Mouse (Mus musculus) forebrain, embryonic 13.5 days (tissue): ENCODE measurements around the gene Atxn1. TPM values are rescaled to one million over a fixed set of nuclear protein-coding genes. Genes with fewer than 3 reads are reported as not detected.

ENCODE experiments used
- ATAC-seq: fragments of 200-750 bp; cut with Nextera tagmentation; 2 replicates; pipeline ENCODE4 v1.8.0; 2017
- H3K27ac ChIP-seq: fragments of 300-500 bp; sonication (generic); 2 replicates; pipeline ENCODE4 v1.5.1; 2015; ENCODE audit warnings: inconsistent platforms, mild to moderate bottlenecking, moderate library complexity
- H3K27me3 ChIP-seq: fragments of 300-500 bp; sonication (generic); 2 replicates; pipeline ENCODE4 v1.6.1; 2015; ENCODE audit warnings: mild to moderate bottlenecking, inconsistent platforms
- H3K36me3 ChIP-seq: fragments of 300-500 bp; sonication (generic); 2 replicates; pipeline ENCODE4 v1.6.1; 2015; ENCODE audit warnings: mild to moderate bottlenecking, inconsistent platforms; ENCODE audit not compliant: poor library complexity, severe bottlenecking
- H3K4me1 ChIP-seq: fragments of 300-500 bp; sonication (generic); 2 replicates; pipeline ENCODE4 v1.6.1; 2015; ENCODE audit warnings: inconsistent platforms
- H3K4me2 ChIP-seq: fragments of 300-500 bp; sonication (generic); 2 replicates; pipeline ENCODE4 v1.6.1; 2015; ENCODE audit warnings: inconsistent platforms, mild to moderate bottlenecking, moderate library complexity
- H3K4me3 ChIP-seq: fragments of 300-500 bp; sonication (generic); 2 replicates; pipeline ENCODE4 v1.5.1; 2015; ENCODE audit warnings: mild to moderate bottlenecking, inconsistent platforms
- H3K9ac ChIP-seq: fragments of 300-500 bp; sonication (generic); 2 replicates; pipeline ENCODE4 v1.6.1; 2015; ENCODE audit warnings: mild to moderate bottlenecking, inconsistent platforms
- H3K9me3 ChIP-seq: fragments of 300-500 bp; sonication (generic); replicated peaks from 2 replicates; pipeline ENCODE4 v1.6.1; 2016; ENCODE audit warnings: inconsistent platforms
- WGBS: fragments of 180-500 bp; shearing (Covaris S2); methylation state at CpG from one replicate; pipeline ENCODE4 v1.1.7; 2015; 5-methylcytosine and 5-hydroxymethylcytosine counted together
- polyA plus RNA-seq: library from polyadenylated mRNA; unstranded; fragments of >200 nt; fragmentation: Nextera tagmentation; extraction: Ambion mirVana; gene quantifications from 2 replicates; pipeline ENCODE4 v1.2.1, GENCODE M21; 2015

Atxn1 gene
- polyA plus RNA-seq, 1 experiment from 2014 or later: 7.7 TPM

DNA sequence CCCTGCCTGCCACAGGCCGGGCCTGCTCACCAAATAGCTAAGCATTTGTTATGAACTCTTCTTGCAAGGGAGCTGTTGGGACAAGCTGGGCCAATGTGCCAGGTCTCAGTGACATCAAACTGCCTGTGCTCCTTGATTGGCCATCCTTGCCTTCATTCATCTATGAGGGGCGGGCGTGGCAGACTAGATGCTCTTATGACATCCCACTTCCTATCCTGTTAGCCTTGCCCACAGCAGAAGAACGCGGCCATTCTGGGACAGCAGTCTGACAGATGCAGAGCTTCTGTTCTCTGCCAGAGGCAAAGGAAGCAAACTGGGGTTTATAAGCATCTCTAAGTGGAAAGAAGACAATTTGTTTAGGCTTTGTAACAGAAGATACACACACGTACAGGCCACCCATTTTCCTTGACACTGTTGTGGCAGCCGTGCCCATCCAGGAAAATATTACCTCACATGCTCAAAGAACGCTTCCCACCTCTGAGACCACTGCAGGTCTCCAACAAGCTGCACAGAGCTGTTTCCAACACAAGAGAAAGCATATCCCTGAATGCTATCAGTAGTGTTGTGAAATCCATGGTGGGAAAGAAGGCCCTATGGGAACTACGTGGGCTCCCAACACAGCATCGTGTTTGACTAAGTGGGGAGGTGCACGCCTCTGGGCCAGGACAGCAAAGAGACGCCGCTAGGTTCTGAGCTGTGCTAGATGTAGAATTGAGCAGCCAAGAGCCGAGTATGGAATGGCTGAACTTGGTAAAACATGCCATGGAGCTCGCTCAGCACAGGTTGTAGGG lies 162.0 kb downstream of the Atxn1 start:
- Histone ChIP-seq H3K27ac (no peak overlapping the region), H3K4me1 (peaks cover 41% of the 10 kb centered on the region), H3K4me2 (no peak overlapping the region), H3K27me3 (no peaks in the 10 kb centered on the region), H3K9me3 (no peaks in the 10 kb centered on the region), H3K9ac (no peak overlapping the region), H3K4me3 (no peak overlapping the region), H3K36me3 (no peaks in the 10 kb centered on the region)
- ATAC-seq: no peak
- WGBS: 92% methylated on average over 15 of the region's 15 CpGs

DNA sequence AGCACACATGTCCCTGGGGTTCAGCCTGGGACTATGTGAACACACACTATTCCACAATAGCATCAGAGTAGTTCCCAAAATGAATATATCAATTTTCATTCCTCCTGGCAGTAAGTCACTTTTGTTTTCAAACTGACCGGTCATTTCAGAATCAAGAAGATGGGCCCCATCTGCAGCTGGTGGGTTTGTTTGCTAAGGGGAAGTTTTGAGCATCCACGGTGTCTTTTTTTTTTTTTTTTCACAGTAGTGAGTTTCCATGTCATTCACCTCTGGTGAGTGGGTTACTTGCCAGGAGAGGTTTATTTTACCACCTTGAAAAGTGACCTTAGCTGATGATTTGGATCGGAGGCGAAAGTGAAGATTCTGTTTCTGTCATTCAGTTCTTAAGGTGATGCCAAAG lies 166.6 kb downstream of the Atxn1 start:
- no peak overlapping the region for H3K9ac ChIP-seq
- H3K4me3 ChIP-seq: no peak overlapping the region
- no peaks in the 10 kb centered on the region for H3K9me3 ChIP-seq
- 94% methylated on average over 4 of the region's 4 CpGs for WGBS
- peaks cover 6% of the 10 kb centered on the region for H3K4me1 ChIP-seq
- peaks cover 9% of the 10 kb centered on the region; the same call in 1 of the 2 replicates for H3K36me3 ChIP-seq
- no peaks in the 10 kb centered on the region for H3K27me3 ChIP-seq
- no peak overlapping the region for H3K27ac ChIP-seq
- no peak for ATAC-seq
- no peak overlapping the region for H3K4me2 ChIP-seq

DNA sequence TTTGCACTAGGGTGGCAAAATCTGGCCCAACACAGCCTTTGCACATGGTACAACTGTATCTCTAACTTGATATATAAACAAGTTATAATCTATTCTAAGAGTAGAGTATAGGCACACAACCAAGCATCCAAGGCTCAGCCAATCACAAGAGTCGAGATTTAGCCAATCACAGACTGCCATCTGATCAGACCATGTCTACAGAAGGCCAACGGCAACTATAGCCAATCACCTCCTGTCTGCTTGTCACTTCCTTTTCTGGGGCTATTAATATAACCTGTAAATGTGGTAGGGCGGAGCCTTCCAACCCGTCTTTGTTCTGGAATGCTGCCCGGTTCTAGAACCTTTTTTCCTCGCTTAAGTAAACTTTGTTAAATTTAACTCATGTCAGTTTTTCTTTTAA lies 167.1 kb downstream of the Atxn1 start:
- Histone ChIP-seq H3K4me1 (peaks cover 3% of the 10 kb centered on the region), H3K9ac (no peak overlapping the region), H3K4me3 (no peak overlapping the region), H3K27ac (no peak overlapping the region), H3K36me3 (peaks cover 9% of the 10 kb centered on the region; the same call in 1 of the 2 replicates), H3K4me2 (no peak overlapping the region), H3K9me3 (no peaks in the 10 kb centered on the region), H3K27me3 (no peaks in the 10 kb centered on the region)
- ATAC-seq: no peak
- 92% methylated on average over 6 of the region's 6 CpGs for WGBS

DNA sequence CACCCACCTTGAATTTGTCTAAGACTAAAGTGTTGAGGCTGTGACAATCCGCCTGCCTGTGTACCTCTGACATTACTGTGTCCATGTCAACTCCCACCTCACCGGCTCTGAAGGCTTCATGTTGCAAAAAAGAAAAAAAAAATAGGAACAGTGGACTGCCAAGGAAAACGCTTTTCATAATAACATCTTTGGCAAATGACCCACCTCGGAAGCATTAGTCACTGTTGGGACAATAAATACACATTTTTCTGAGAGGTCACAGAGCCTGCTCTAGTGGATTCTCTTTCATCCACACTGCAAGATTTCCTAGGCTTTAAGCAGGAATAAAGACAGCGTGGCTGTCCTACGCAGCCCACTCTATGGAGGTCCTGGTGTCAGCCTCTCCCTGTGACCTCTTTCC lies 168.5 kb downstream of the Atxn1 start:
- Histone ChIP-seq H3K4me2 (no peak overlapping the region), H3K9me3 (no peaks in the 10 kb centered on the region), H3K4me3 (no peak overlapping the region), H3K36me3 (peaks cover 9% of the 10 kb centered on the region; the same call in 1 of the 2 replicates), H3K4me1 (no peaks in the 10 kb centered on the region), H3K9ac (no peak overlapping the region), H3K27ac (no peak overlapping the region; the same call in 1 of the 2 replicates), H3K27me3 (no peaks in the 10 kb centered on the region)
- no peak for ATAC-seq
- 90% methylated on average over 6 of the region's 6 CpGs for whole genome bisulfite sequencing

DNA sequence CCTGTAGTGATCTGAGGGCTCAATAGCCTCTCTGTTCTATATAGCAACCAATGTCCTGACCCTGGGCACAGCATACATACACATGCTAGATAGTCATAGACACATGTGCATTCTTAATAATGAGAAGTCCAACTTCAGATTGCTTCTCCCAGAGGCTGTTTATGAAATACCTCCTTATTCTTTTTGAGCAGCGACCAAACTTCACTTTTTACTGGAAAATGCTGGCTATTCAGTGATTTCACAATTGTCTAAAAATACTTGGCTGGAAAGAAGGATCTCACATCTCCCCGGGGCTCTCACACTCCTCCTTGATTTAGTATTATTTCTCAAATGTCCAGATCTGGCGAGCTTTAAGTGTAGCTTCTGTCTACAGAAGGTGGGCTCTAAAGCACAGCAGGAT lies 171.0 kb downstream of the Atxn1 start:
- no peak for ATAC-seq
- H3K9me3 ChIP-seq: no peaks in the 10 kb centered on the region
- WGBS: 80% methylated on average over 3 of the region's 3 CpGs

DNA sequence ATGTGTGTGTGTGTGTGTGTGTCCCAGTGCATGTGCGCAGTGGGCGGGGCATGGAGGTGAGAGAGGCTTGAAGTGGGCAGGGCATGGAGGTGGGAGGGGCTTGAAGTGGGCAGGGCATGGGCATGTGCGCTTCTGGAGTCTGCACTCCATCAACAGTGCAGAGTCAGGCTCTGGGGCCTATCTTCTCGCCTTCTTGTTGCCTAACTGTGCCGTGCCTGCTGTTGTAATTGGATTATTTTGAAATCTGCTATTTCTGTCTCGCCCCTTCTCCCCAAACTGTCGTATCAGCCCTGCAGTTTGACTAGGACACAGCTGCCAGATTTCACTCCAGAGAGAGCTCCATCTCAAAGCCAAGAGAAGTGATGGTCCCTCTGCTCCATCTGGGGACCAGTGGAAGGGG lies 178.4 kb downstream of the Atxn1 start:
- H3K4me3 ChIP-seq: no peak overlapping the region
- no peak overlapping the region for H3K27ac ChIP-seq
- ATAC-seq: no peak
- H3K9ac ChIP-seq: no peak overlapping the region
- H3K9me3 ChIP-seq: peaks cover 7% of the 10 kb centered on the region; the same call in 1 of the 2 replicates
- 92% methylated on average over 7 of the region's 7 CpGs for WGBS
- H3K4me2 ChIP-seq: no peak overlapping the region
- H3K4me1 ChIP-seq: peaks cover 8% of the 10 kb centered on the region
- no peaks in the 10 kb centered on the region for H3K36me3 ChIP-seq
- H3K27me3 ChIP-seq: no peaks in the 10 kb centered on the region

More for the DNA sequence above, 171.0 kb downstream of the Atxn1 start:
- Histone ChIP-seq H3K9ac (no peak overlapping the region), H3K36me3 (peaks cover 9% of the 10 kb centered on the region; the same call in 1 of the 2 replicates), H3K27ac (no peak overlapping the region), H3K4me2 (no peak overlapping the region), H3K4me1 (no peaks in the 10 kb centered on the region), H3K4me3 (no peak overlapping the region), H3K27me3 (no peaks in the 10 kb centered on the region)

DNA sequence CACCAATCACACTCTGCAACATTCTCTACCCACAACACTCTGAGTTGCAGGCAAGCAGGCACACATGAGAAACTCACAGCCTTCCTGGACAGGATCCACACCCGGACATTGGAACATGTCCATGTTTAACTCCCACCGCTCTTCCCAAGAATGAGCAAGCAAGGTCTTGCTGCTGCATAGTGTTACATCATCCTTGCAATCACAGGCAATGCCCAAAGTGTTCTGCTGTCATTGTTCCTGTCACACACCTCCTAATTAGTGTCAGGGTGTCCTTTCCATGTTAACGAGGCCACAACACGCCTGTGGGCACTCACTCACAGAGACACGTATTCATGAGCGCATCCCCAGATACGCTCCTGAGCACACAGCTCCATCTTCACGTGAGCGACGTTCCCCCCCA lies 181.1 kb downstream of the Atxn1 start:
- Histone ChIP-seq H3K9ac (no peak overlapping the region), H3K27me3 (no peaks in the 10 kb centered on the region), H3K27ac (no peak overlapping the region), H3K4me3 (no peak overlapping the region), H3K4me2 (no peak overlapping the region), H3K9me3 (peaks cover 7% of the 10 kb centered on the region; the same call in 1 of the 2 replicates), H3K36me3 (no peaks in the 10 kb centered on the region), H3K4me1 (peaks cover 8% of the 10 kb centered on the region)
- ATAC-seq: no peak
- 52% methylated on average over 10 of the region's 10 CpGs for WGBS

DNA sequence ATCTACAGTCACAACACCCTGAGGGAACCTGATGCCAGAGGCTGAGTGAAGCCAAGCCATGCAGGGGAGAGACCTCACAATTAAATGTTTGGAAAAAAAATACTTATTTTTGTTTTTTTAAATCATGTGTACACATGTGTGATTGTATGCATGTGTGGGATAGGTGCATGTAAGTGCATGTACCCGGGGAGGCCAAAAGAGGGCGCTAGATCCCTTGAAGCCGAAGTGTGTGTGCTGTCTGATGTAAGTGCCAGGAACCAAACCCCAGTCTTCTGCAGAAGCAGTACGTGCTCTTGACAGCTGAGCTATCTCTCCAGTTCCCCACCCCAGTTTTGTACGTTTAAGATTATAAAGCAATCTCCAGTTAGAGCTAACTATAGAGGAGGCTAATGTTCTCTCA lies 186.1 kb downstream of the Atxn1 start:
- Histone ChIP-seq H3K4me1 (peaks cover 15% of the 10 kb centered on the region), H3K36me3 (no peaks in the 10 kb centered on the region), H3K9me3 (peaks cover 7% of the 10 kb centered on the region; the same call in 1 of the 2 replicates), H3K4me2 (no peak overlapping the region), H3K9ac (no peak overlapping the region), H3K4me3 (no peak overlapping the region), H3K27me3 (no peaks in the 10 kb centered on the region), H3K27ac (no peak overlapping the region)
- ATAC-seq: no peak
- WGBS: 92% methylated on average over 5 of the region's 5 CpGs

DNA sequence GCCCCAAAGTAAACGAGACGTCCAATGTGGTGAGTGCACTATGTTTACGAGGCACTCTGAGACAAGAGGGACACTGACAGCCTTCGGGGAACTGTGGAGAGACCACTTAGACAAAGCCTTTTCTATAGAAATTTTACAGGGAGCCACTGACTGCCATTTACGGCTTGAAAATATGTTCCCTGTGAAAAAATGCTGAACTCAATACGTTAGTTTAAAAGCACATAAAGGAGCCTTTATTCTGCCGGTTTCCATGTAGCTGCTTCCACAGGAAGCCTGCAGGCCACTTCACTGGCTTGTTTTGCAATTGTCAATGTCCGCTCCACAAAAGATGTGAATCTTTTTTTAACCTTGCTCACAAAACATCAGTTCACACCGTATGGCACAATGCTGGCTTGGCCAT lies 186.6 kb downstream of the Atxn1 start:
- Histone ChIP-seq H3K4me2 (no peak overlapping the region), H3K27me3 (no peaks in the 10 kb centered on the region), H3K9ac (no peak overlapping the region), H3K27ac (no peak overlapping the region), H3K4me3 (no peak overlapping the region), H3K9me3 (peaks cover 7% of the 10 kb centered on the region; the same call in 1 of the 2 replicates), H3K36me3 (no peaks in the 10 kb centered on the region), H3K4me1 (peaks cover 16% of the 10 kb centered on the region)
- ATAC-seq: no peak
- WGBS: 21% methylated on average over 9 of the region's 9 CpGs

DNA sequence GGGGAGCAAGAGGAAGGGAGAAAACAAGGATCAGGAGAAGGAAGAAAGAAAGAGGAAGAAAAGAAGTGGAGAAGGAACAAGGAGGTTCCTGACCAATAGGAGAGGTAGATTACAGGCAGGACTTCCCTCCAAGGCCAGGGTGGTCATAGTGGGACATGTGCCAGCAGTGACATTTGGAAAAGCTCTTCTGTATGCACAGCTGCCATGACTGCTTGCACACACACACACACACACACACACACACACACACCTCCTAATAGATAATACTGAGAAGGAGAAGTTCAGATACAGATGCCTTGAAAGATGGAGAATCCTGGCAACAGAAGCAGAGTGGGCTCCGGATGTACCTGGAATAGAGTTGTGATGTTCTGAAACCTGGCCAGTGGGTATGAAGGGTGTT lies 189.3 kb downstream of the Atxn1 start:
- Histone ChIP-seq H3K4me3 (no peak overlapping the region), H3K9me3 (no peaks in the 10 kb centered on the region), H3K9ac (no peak overlapping the region), H3K27ac (no peak overlapping the region), H3K27me3 (no peaks in the 10 kb centered on the region), H3K4me1 (peaks cover 16% of the 10 kb centered on the region), H3K36me3 (no peaks in the 10 kb centered on the region), H3K4me2 (no peak overlapping the region)
- 100% methylated on average over 1 of the region's 1 CpGs for WGBS
- ATAC-seq: no peak

DNA sequence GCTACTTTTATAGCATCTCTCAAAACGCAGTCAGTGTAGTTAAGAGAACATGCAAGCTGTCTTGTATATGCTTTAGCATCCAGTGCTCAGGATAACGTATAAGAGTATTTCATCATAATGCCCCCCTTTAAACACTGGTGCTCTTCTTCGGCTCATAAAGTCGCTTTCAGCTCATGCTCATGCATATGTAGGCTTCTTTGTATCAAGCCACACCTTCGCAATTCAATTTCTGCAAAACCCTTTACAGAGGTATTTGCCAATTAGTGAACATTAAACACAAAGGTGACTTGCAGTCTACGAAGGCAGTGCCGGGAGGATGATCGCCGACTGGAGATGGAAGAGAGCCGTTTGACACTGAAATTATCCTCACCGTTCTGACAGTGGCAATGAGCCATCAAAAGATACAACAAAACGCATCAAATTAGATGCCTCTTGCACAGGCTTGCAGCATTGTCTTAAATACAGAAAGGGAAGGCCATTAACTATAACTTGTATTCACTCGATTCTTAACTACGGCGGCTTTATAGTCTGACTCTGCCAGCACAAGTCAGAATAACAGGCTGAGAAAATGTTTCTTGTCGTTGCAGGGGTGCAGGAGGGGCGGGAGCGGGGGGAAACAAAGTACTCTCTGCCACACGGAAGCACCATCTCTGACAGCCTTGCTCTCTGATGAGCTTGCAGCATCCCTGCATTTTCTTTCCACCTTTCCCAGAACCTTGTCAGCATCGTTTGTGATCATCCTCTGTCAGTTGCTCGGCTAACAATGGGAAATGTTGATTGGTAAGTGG lies 191.2 kb downstream of the Atxn1 start:
- Histone ChIP-seq H3K9me3 (no peaks in the 10 kb centered on the region), H3K4me1 (peaks cover 16% of the 10 kb centered on the region), H3K4me2 (peak overlapping the region; percentile 36), H3K36me3 (no peaks in the 10 kb centered on the region), H3K9ac (peak overlapping the region; percentile 30; the same call in 1 of the 2 replicates), H3K27me3 (no peaks in the 10 kb centered on the region), H3K4me3 (no peak overlapping the region), H3K27ac (peak overlapping the region; percentile 37)
- 34% methylated on average over 21 of the region's 21 CpGs for WGBS
- peak; percentile 38; the same call in 1 of the 2 replicates for ATAC-seq

DNA sequence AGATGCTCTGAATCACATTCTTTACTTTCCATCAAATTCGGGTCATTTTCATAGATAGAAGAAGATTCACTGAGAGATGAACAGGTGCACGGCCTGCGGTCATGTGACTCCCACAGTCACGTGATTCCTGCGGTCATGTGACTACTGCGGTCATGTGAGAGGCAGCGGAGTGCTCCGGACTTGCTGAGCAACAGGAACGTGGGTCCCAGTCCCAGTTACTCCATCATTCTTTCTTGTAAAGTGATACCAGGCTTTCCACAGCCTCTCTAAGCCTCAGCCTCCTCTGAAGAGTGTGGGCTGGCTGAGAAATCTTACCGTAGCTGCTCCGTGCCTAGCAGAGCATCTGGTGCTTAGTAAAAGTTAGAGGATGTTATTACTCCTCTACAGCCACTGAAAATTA lies 195.1 kb downstream of the Atxn1 start:
- Histone ChIP-seq H3K4me2 (no peak overlapping the region), H3K4me3 (no peak overlapping the region), H3K9ac (no peak overlapping the region), H3K27me3 (no peaks in the 10 kb centered on the region), H3K27ac (no peak overlapping the region), H3K9me3 (no peaks in the 10 kb centered on the region), H3K4me1 (peaks cover 7% of the 10 kb centered on the region), H3K36me3 (no peaks in the 10 kb centered on the region)
- WGBS: 93% methylated on average over 11 of the region's 11 CpGs
- no peak for ATAC-seq
